Mouse (Mus musculus) pancreas, adult 10 weeks (tissue): ENCODE results near the gene Camk2g. TPM values are rescaled to one million over a fixed set of nuclear protein-coding genes. Genes with fewer than 3 reads are reported as not detected.

Experiments
- polyA plus RNA-seq: library from polyadenylated mRNA; stranded (reverse); fragments of 350-450 nt; fragmentation: Illumina TruSeq; extraction: RNeasy Lipid Tissue Mini Kit (QIAGEN cat#74804); gene quantifications from one replicate; pipeline ENCODE4 v1.2.3, GENCODE M21; 2015; ENCODE audit warnings: low read depth, low replicate concordance; ENCODE audit not compliant: insufficient read depth

Gene Camk2g
- polyA plus RNA-seq, result 6.3 TPM

DNA sequence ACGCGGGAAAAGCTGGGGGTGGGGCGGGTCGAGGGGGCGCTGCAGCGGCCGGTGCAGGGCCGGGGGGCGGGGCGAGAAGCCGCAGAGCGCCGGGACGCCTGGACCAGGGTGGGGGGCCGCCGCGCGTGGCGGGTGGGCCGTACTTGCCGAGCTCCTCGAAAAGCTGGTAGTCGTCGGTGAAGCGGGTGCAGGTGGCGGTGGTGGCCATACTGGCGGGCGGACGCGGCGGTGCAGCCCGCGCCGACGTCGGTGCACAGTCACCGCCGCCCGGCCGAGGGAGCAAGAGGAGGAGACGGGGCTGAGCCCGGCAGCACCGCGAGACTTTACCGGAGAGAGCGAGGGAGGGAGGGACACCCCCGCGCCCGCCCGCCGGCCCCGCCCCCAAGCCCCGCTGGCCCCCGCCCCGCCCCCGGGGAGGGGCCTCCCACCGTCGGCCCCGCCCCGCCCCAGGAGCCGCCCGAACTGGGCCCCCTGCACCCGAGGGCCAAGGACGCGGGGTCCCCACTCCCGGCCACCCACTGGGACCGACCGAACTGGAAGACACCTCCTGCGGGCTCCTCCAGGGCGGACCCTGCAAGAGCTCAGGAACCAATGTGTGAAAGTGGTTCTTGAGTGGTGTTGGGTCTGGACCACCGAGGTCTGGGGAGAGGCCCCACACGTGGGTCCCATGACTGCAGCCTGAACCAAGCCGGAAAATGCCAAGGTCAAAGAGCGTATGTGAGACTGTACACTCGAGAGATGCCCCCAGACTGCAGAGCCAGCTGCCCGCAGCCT, at the start of gene Camk2g:
TSS of gene Camk2g (minus strand) at position 331 of the 774 bp plus-strand sequence.

DNA sequence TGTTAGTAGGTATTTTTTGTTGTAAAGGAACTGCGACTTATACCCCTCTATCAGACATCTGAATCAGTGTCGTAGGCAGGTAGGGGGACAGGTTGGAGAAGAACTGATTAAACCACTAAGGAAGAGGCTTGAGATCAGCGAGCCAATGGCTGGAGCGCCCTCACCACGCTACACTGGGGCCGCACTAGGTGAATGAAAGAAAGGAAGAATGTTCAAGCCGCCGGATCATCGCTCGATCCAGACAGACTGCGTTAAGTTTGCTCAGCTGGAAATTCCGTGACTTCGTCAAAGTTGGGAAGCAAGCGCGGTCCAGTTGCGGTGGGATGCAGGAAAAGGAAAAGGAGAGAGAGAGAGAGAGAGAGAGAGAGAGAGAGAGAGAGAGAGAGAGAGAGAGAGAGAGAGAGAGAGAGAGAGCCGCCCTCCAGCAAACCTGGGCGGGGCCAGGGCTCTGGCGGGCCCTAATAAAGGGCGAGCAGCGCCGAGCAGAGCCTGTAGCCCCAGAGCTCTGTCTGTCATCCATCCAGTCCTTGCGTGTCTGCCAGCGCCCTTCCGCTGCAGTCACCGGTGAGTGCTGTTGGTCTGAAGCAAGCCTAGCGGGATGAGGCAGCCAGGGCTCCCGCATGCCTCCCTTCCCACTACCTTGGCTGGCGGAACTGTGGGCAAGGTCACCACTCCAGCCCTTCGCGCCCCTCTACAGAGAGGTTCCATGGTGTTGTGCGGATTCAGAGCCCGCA, 42.5 kb upstream of the Camk2g start, which contains the start of gene Plau:
TSS of gene Plau (plus strand) at position 490 of the 734 bp plus-strand sequence.

DNA sequence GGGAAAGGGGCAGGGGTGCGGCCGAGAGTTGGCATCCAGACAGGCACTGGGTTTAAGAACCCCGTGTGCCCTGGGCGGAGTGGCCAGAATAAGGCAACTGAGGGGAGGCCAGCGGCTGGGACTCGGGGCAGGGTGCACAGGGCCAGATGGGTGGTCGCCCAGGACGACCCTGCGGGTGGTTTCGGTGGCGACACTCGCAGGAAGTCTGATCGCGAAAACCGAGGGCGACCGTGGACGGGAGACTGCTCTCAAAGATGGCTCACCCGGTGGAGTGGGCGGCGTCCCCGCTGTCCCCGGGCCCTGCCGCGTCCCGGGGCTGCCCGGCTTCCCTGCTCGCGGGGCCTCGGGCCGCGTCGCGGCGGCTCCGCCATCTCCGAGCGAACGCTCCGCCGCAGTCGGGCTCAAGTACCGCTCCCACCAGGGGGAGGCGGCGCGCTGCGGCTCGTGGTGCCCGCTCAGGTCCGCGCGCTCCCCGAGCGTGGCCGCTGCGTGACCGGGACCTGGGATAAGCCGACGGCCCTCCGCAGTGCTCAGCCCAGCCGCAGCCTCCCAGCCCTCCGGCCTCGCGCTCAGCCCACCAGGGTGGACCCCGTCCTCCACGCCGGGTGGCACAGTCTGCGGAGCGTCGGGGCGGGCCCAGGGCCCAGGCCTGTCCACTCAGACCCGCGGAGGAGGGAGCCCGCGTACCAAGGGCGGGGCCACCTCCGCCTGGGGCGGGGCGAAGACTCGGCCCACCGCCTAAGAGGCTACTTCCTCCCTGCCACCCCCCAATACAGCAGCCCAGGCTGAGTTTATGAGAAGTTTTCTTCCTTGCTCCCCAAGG, 59.7 kb downstream of the Camk2g start, which contains the start of gene Ndst2:
TSS of gene Ndst2 (minus strand) at position 611 of the 823 bp plus-strand sequence.

DNA sequence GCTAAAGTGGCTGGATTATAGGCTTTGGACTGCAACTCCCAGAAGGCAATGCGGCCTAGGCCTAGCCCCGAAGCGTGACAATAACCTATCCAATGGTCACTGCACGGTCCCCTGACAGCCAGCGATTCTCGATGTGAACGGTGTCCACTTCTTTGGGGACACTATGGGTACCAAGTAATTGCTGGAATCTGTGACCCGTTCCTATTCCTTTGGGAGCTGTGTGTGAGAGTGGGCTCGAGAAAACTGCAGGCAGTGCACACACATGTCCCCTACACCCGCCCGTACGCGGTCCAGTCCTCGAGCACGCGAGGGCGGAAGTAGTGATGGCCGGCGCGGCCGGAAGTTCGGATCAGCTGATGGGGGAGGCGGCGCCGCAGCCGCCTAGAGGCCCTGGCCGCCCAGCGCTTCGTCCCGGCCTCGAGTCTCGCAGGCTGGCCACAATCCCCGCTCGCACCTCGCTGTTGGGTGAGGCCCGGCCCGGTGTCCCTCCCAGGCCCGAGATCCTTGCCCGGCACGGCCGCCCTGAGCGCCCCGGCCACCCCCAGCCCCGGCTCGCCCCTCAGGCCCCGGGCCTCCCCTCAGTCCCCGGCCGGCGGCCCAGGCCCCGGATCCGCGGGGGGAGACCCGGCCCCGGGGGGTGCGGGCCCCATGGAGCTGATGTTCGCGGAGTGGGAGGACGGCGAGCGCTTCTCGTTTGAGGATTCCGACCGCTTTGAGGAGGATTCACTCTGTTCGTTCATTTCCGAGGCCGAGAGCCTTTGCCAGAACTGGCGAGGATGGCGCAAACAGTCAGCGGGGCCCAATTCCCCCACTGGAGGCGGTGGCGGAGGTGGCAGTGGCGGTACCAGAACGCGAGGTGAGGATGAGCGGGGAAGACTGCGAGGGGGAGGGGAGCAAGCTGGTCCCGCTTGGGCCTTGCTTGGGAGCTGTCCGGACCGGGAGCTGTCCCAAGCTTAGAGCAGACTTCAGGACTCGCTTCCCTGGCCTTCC, 86.4 kb downstream of the Camk2g start, which contains the start of gene Zswim8:
TSS of gene Zswim8 (plus strand) at position 352 of the 990 bp plus-strand sequence.

DNA sequence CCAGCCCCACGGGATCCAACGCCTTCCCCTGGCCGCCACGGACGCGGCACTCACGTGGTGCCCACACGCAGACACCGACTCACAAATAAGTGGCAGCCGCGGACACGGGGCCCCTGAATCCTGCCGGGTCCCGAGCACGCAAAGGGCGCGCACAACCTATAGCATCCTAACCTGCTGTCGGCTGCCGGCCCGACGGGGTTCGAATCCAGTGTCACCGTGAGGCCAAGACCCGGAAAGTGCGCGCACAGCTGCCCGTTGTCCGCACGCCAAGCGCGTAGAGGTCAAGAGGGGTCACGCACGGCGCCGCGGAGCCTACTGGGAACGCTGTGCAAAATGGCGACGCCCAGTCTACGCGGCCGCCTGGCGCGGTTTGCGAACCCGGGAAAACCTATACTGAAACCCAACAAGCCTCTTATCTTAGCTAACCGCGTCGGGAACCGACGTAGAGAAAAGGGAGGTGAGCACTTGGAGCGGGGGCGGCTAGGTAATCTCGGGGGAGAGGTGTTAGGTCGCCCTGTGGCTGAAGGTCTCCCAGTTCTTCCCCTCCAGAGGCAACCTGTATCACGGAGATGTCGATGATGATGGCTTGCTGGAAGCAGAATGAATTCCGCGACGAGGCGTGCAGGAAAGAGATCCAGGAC, 91.0 kb downstream of the Camk2g start, which contains the start of gene Chchd1:
TSS of gene Chchd1 (plus strand) at position 266 of the 641 bp plus-strand sequence.

DNA sequence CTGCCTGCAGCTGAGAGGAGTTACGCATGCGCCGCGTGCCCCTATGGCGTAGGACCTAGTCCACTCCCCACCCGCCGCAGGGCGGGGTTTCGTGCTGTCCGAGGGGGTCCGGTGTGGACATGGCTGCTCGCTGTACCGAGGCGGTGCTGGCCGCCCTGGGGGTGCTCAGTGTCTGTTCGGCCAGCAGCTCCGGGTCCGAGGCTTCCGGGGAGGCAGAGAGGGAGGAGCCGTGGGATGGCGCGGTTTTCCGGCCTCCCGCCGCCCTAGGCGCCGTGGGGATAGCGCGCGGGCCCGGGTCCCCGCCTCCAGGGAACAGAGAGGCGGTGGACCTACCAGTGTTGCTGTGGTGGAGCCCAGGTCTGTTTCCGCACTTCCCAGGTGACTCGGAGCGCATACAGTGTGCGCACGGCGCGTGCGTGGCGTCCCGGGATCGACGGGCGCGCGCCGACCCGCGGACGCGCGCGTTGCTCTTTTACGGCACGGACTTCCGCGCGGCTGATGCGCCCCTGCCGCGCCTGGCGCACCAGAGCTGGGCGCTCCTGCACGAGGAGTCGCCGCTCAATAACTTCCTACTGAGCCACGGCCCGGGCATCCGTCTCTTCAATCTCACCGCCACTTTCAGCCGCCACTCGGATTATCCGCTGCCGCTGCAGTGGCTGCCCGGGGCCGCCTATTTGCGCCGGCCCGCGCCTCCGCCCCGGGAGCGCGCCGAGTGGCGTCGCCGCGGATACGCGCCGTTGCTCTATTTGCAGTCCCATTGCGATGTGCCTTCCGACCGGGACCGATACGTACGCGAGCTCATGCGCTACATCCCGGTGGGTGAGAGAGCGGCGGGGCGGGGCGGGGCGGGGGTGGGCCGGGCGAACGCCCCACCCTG, 98.8 kb downstream of the Camk2g start, which contains the start of gene Fut11:
TSS of gene Fut11 (plus strand) at position 85 of the 877 bp plus-strand sequence.

Other genes with a start within 250 kb of the Camk2g start
- 10.5 TPM for gene Ppp3cb, start 247.5 kb downstream of the Camk2g start, polyA plus RNA-seq
- 2.5 TPM for gene Usp54, start 153.0 kb downstream of the Camk2g start, polyA plus RNA-seq
- gene Myoz1, start 137.5 kb downstream of the Camk2g start, polyA plus RNA-seq, result not detected
- gene Synpo2l, start 125.7 kb downstream of the Camk2g start, polyA plus RNA-seq, result not detected
- 25.6 TPM for gene Sec24c, start 119.8 kb downstream of the Camk2g start, polyA plus RNA-seq
- 2.7 TPM for gene Fut11, start 99.1 kb downstream of the Camk2g start, polyA plus RNA-seq
- 33.2 TPM for gene Chchd1, start 91.1 kb downstream of the Camk2g start, polyA plus RNA-seq
- 30.3 TPM for gene Zswim8, start 86.5 kb downstream of the Camk2g start, polyA plus RNA-seq
- gene Ndst2, start 59.5 kb downstream of the Camk2g start, polyA plus RNA-seq, result 16.2 TPM
- 10.7 TPM for gene Plau, start 42.6 kb upstream of the Camk2g start, polyA plus RNA-seq
- 8.3 TPM for gene Vcl, start 135.3 kb upstream of the Camk2g start, polyA plus RNA-seq